Mouse (Mus musculus): ENCODE measurements around the gene Sh3d19. TPM values are rescaled to one million over a fixed set of nuclear protein-coding genes. Genes with fewer than 3 reads are reported as not detected.
A peak's percentile ranks its signal among the peaks of the same experiment; 100 is the strongest.

Sh3d19 gene
- polyA plus RNA-seq, 1 experiment from 2014 or later = 11.0 TPM

- 71% methylated on average over 5 of the region's 5 CpGs for WGBS
- DNase-seq (ENCODE audit: low spot score) (no peak), ATAC-seq (replicated peaks; ENCODE audit: low FRiP score) (no peak)
- Histone ChIP-seq H3K9ac (ENCODE audit: low read length) (no peak overlapping the region), H3K27me3 (ENCODE audit: control insufficient read depth, insufficient read depth, low read length) (no peaks in the 10 kb centered on the region), H3K4me3 (ENCODE audit: low read depth, low read length) (no peak overlapping the region), H3K27ac (ENCODE audit: low read depth, low read length) (no peak overlapping the region), H3K9me3 (ENCODE audit: control insufficient read depth, low read length) (no peaks in the 10 kb centered on the region), H3K36me3 (ENCODE audit: control insufficient read depth, insufficient read depth, low read length) (no peaks in the 10 kb centered on the region), H3K4me1 (replicated peaks; ENCODE audit: control insufficient read depth, insufficient read depth, low read length) (no peaks in the 10 kb centered on the region), H3K4me2 (ENCODE audit: low read depth, low read length, severe bottlenecking) (no peak overlapping the region)
Observed at GRCm38 (mm10) chr3:85991802-85992156, 20.9 kb downstream of the Sh3d19 start.

GRCm38 (mm10) chr3:85993744-85994143 lies 22.8 kb downstream of the Sh3d19 start:
- no peaks in the 10 kb centered on the region for H3K9me3 ChIP-seq (ENCODE audit: control insufficient read depth, low read length)
- WGBS = 87% methylated on average over 11 of the region's 11 CpGs
- DNase-seq (ENCODE audit: low spot score) (no peak), ATAC-seq (replicated peaks; ENCODE audit: low FRiP score) (no peak)
- H3K4me2 ChIP-seq (ENCODE audit: low read depth, low read length, severe bottlenecking) = no peak overlapping the region
- no peaks in the 10 kb centered on the region for H3K27me3 ChIP-seq (ENCODE audit: control insufficient read depth, insufficient read depth, low read length)
- H3K4me1 ChIP-seq (replicated peaks; ENCODE audit: control insufficient read depth, insufficient read depth, low read length) = no peaks in the 10 kb centered on the region
- H3K4me3 ChIP-seq (ENCODE audit: low read depth, low read length) = no peak overlapping the region
- H3K36me3 ChIP-seq (ENCODE audit: control insufficient read depth, insufficient read depth, low read length) = no peaks in the 10 kb centered on the region
- no peak overlapping the region for H3K9ac ChIP-seq (ENCODE audit: low read length)
- H3K27ac ChIP-seq (ENCODE audit: low read depth, low read length) = no peak overlapping the region

- Histone ChIP-seq H3K27me3 (ENCODE audit: control insufficient read depth, insufficient read depth, low read length) (no peaks in the 10 kb centered on the region), H3K27ac (ENCODE audit: low read depth, low read length) (no peak overlapping the region), H3K4me2 (ENCODE audit: low read depth, low read length, severe bottlenecking) (no peak overlapping the region), H3K4me3 (ENCODE audit: low read depth, low read length) (no peak overlapping the region), H3K9me3 (ENCODE audit: control insufficient read depth, low read length) (no peaks in the 10 kb centered on the region), H3K36me3 (ENCODE audit: control insufficient read depth, insufficient read depth, low read length) (no peaks in the 10 kb centered on the region), H3K4me1 (replicated peaks; ENCODE audit: control insufficient read depth, insufficient read depth, low read length) (no peaks in the 10 kb centered on the region), H3K9ac (ENCODE audit: low read length) (no peak overlapping the region)
- no peak for ATAC-seq (replicated peaks; ENCODE audit: low FRiP score)
- WGBS = 87% methylated on average over 4 of the region's 4 CpGs
- no peak for DNase-seq (ENCODE audit: low spot score)
Observed at GRCm38 (mm10) chr3:85994645-85995044, 23.7 kb downstream of the Sh3d19 start.

- no peak overlapping the region for H3K27ac ChIP-seq (ENCODE audit: low read depth, low read length)
- no peak overlapping the region for H3K4me2 ChIP-seq (ENCODE audit: low read depth, low read length, severe bottlenecking)
- H3K27me3 ChIP-seq (ENCODE audit: control insufficient read depth, insufficient read depth, low read length) = no peaks in the 10 kb centered on the region
- DNase-seq (ENCODE audit: low spot score) = no peak
- no peaks in the 10 kb centered on the region for H3K36me3 ChIP-seq (ENCODE audit: control insufficient read depth, insufficient read depth, low read length)
- no peaks in the 10 kb centered on the region for H3K9me3 ChIP-seq (ENCODE audit: control insufficient read depth, low read length)
- 90% methylated on average over 3 of the region's 3 CpGs for WGBS
- no peak overlapping the region for H3K9ac ChIP-seq (ENCODE audit: low read length)
- H3K4me3 ChIP-seq (ENCODE audit: low read depth, low read length) = no peak overlapping the region
- no peak for ATAC-seq (replicated peaks; ENCODE audit: low FRiP score)
- H3K4me1 ChIP-seq (replicated peaks; ENCODE audit: control insufficient read depth, insufficient read depth, low read length) = no peaks in the 10 kb centered on the region
Observed at GRCm38 (mm10) chr3:86001271-86001670, 30.4 kb downstream of the Sh3d19 start.

GRCm38 (mm10) chr3:86002423-86002822 lies 31.5 kb downstream of the Sh3d19 start, which contains the start of gene Prss48:
Prss48 (minus strand) TSS chr3:86002491.
- DNase-seq (ENCODE audit: low spot score) = peak; percentile 56
- Histone ChIP-seq H3K27me3 (ENCODE audit: control insufficient read depth, insufficient read depth, low read length) (no peaks in the 10 kb centered on the region), H3K4me3 (ENCODE audit: low read depth, low read length) (no peak within 1 kb of the TSS), H3K4me2 (ENCODE audit: low read depth, low read length, severe bottlenecking) (no peak within 1 kb of the TSS), H3K4me1 (replicated peaks; ENCODE audit: control insufficient read depth, insufficient read depth, low read length) (no peaks in the 10 kb centered on the region), H3K36me3 (ENCODE audit: control insufficient read depth, insufficient read depth, low read length) (no peaks in the 10 kb centered on the region), H3K9ac (ENCODE audit: low read length) (no peak within 1 kb of the TSS), H3K9me3 (ENCODE audit: control insufficient read depth, low read length) (no peaks in the 10 kb centered on the region), H3K27ac (ENCODE audit: low read depth, low read length) (no peak within 1 kb of the TSS)
- WGBS = 78% methylated on average over 17 of the region's 17 CpGs
- no peak for ATAC-seq (replicated peaks; ENCODE audit: low FRiP score)

- no peaks in the 10 kb centered on the region for H3K9me3 ChIP-seq (ENCODE audit: control insufficient read depth, low read length)
- H3K4me2 ChIP-seq (ENCODE audit: low read depth, low read length, severe bottlenecking) = no peak overlapping the region
- H3K9ac ChIP-seq (ENCODE audit: low read length) = no peak overlapping the region
- H3K27me3 ChIP-seq (ENCODE audit: control insufficient read depth, insufficient read depth, low read length) = no peaks in the 10 kb centered on the region
- H3K4me1 ChIP-seq (replicated peaks; ENCODE audit: control insufficient read depth, insufficient read depth, low read length) = no peaks in the 10 kb centered on the region
- 93% methylated on average over 5 of the region's 5 CpGs for WGBS
- H3K27ac ChIP-seq (ENCODE audit: low read depth, low read length) = no peak overlapping the region
- no peaks in the 10 kb centered on the region for H3K36me3 ChIP-seq (ENCODE audit: control insufficient read depth, insufficient read depth, low read length)
- no peak for DNase-seq (ENCODE audit: low spot score)
- no peak overlapping the region for H3K4me3 ChIP-seq (ENCODE audit: low read depth, low read length)
- no peak for ATAC-seq (replicated peaks; ENCODE audit: low FRiP score)
Observed at GRCm38 (mm10) chr3:86002940-86003339, 32.0 kb downstream of the Sh3d19 start.

- no peak for ATAC-seq (replicated peaks; ENCODE audit: low FRiP score)
- 91% methylated on average over 10 of the region's 10 CpGs for WGBS
- H3K4me3 ChIP-seq (ENCODE audit: low read depth, low read length) = no peak overlapping the region
Observed at GRCm38 (mm10) chr3:86004751-86005150, 33.8 kb downstream of the Sh3d19 start.

GRCm38 (mm10) chr3:86010618-86011017 lies 39.7 kb downstream of the Sh3d19 start:
- Histone ChIP-seq H3K36me3 (ENCODE audit: control insufficient read depth, insufficient read depth, low read length) (no peaks in the 10 kb centered on the region), H3K9me3 (ENCODE audit: control insufficient read depth, low read length) (no peaks in the 10 kb centered on the region), H3K27me3 (ENCODE audit: control insufficient read depth, insufficient read depth, low read length) (no peaks in the 10 kb centered on the region), H3K4me2 (ENCODE audit: low read depth, low read length, severe bottlenecking) (no peak overlapping the region), H3K4me3 (ENCODE audit: low read depth, low read length) (no peak overlapping the region), H3K9ac (ENCODE audit: low read length) (no peak overlapping the region), H3K4me1 (replicated peaks; ENCODE audit: control insufficient read depth, insufficient read depth, low read length) (no peaks in the 10 kb centered on the region), H3K27ac (ENCODE audit: low read depth, low read length) (no peak overlapping the region)
- 72% methylated on average over 3 of the region's 3 CpGs for WGBS
- no peak for DNase-seq (ENCODE audit: low spot score)
- ATAC-seq (replicated peaks; ENCODE audit: low FRiP score) = no peak

More at GRCm38 (mm10) chr3:86004751-86005150, 33.8 kb downstream of the Sh3d19 start:
- Histone ChIP-seq H3K9me3 (ENCODE audit: control insufficient read depth, low read length) (no peaks in the 10 kb centered on the region), H3K27me3 (ENCODE audit: control insufficient read depth, insufficient read depth, low read length) (no peaks in the 10 kb centered on the region), H3K27ac (ENCODE audit: low read depth, low read length) (no peak overlapping the region), H3K9ac (ENCODE audit: low read length) (no peak overlapping the region), H3K4me2 (ENCODE audit: low read depth, low read length, severe bottlenecking) (no peak overlapping the region), H3K4me1 (replicated peaks; ENCODE audit: control insufficient read depth, insufficient read depth, low read length) (no peaks in the 10 kb centered on the region), H3K36me3 (ENCODE audit: control insufficient read depth, insufficient read depth, low read length) (no peaks in the 10 kb centered on the region)
- no peak for DNase-seq (ENCODE audit: low spot score)

- WGBS = 94% methylated on average over 6 of the region's 6 CpGs
- no peak for ATAC-seq (replicated peaks; ENCODE audit: low FRiP score)
- H3K4me2 ChIP-seq (ENCODE audit: low read depth, low read length, severe bottlenecking) = no peak overlapping the region
- no peak overlapping the region for H3K27ac ChIP-seq (ENCODE audit: low read depth, low read length)
- no peak overlapping the region for H3K9ac ChIP-seq (ENCODE audit: low read length)
- no peak overlapping the region for H3K4me3 ChIP-seq (ENCODE audit: low read depth, low read length)
- DNase-seq (ENCODE audit: low spot score) = no peak
- H3K27me3 ChIP-seq (ENCODE audit: control insufficient read depth, insufficient read depth, low read length) = no peaks in the 10 kb centered on the region
- no peaks in the 10 kb centered on the region for H3K9me3 ChIP-seq (ENCODE audit: control insufficient read depth, low read length)
- no peaks in the 10 kb centered on the region for H3K4me1 ChIP-seq (replicated peaks; ENCODE audit: control insufficient read depth, insufficient read depth, low read length)
- H3K36me3 ChIP-seq (ENCODE audit: control insufficient read depth, insufficient read depth, low read length) = no peaks in the 10 kb centered on the region
Observed at GRCm38 (mm10) chr3:86011373-86011772, 40.5 kb downstream of the Sh3d19 start.

Data from forebrain, embryonic 11.5 days (tissue).